Comparison of ENCODE assay signal across 7 mouse cellular contexts in the genomic region with DNA sequence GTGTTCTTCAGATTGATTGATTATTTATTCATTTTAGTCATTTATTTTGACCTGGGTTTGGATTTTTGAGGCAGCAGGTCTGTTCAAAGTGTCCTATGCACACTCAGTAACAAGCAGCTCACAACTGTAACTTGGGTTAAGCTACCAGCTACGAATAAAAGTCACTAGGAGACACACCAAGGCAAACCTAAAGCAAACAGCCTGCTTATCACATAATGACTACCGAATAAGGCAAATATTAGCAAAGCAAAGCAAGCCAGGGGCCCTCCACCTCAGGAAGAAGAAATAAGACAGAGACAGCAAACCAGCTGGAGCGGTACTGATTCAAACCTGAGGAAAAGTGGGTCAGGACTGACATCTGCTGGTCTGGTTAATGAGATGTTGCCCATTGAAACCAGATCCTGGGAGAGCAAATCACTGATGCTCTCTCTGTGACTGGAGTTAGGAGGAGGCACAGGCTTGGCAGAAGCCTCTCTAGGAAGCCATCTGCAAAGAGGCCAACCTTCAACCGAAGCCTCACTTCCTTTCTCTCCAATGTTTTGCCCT.
A peak's percentile ranks its signal among the peaks of the same experiment; 100 is the strongest.
DNase-seq lines count a peak whose midpoint lies in the region; ATAC-seq and TF ChIP-seq lines count a peak whose summit lies in the region.

No protein-coding gene starts in this region.

- H3K9me3 ChIP-seq in hindbrain, postnatal 0 days (ENCODE audit: low read length) = no peaks in the 10 kb centered on the region
- H3K9me3 ChIP-seq in neural tube, embryonic 11.5 days (ENCODE audit: control insufficient read depth, low read length) = no peaks in the 10 kb centered on the region

- peak; percentile 44 for DNase-seq in R1 (ENCODE audit: low read depth, low spot score)
- peak; percentile 81 for DNase-seq in cerebellum, adult 11-12 months
- DNase-seq in gastrocnemius, adult 18-20 months (ENCODE audit: low spot score) = peak; percentile 78
- DNase-seq in hindbrain, postnatal 0 days (ENCODE audit: low spot score) = peak; percentile 87
- DNase-seq in left cerebral cortex, postnatal 25 days (ENCODE audit: low spot score in 2 of 2) = peak; percentile 54 to 70
- DNase-seq in neural tube, embryonic 11.5 days (ENCODE audit: low spot score) = peak; percentile 24
- DNase-seq in T-cell, adult 2 months (ENCODE audit: low spot score) = no peak

- WGBS in hindbrain, postnatal 0 days = 23% methylated on average over 4 of the region's 4 CpGs
- WGBS in neural tube, embryonic 11.5 days = 46% methylated on average over 4 of the region's 4 CpGs

- H3K27me3 ChIP-seq in hindbrain, postnatal 0 days (ENCODE audit: insufficient read depth, low read length) = no peaks in the 10 kb centered on the region
- H3K27me3 ChIP-seq in neural tube, embryonic 11.5 days (ENCODE audit: control insufficient read depth, insufficient read depth, low read length) = no peaks in the 10 kb centered on the region

- intact Hi-C loops in left cerebral cortex, postnatal 25 days (cut with DNase I) = no loop called here

- no peak overlapping the region; the same call in 1 of the 2 replicates for H3K4me3 ChIP-seq in hindbrain, postnatal 0 days (ENCODE audit: low read length)
- H3K4me3 ChIP-seq in neural tube, embryonic 11.5 days (ENCODE audit: low read depth, low read length) = no peak overlapping the region

- peak overlapping the region; percentile 40 for H3K4me2 ChIP-seq in hindbrain, postnatal 0 days (ENCODE audit: low read depth, low read length)
- no peak overlapping the region for H3K4me2 ChIP-seq in neural tube, embryonic 11.5 days (ENCODE audit: low read depth)

- peak overlapping the region; percentile 58 for H3K27ac ChIP-seq in hindbrain, postnatal 0 days
- H3K27ac ChIP-seq in neural tube, embryonic 11.5 days (ENCODE audit: low read depth, low read length) = no peak overlapping the region

- no peaks in the 10 kb centered on the region for H3K36me3 ChIP-seq in hindbrain, postnatal 0 days (ENCODE audit: insufficient read depth, low read length)
- no peaks in the 10 kb centered on the region for H3K36me3 ChIP-seq in neural tube, embryonic 11.5 days (ENCODE audit: control insufficient read depth, insufficient read depth, low read length)

- peak; percentile 87 for ATAC-seq in hindbrain, postnatal 0 days
- ATAC-seq in neural tube, embryonic 11.5 days (ENCODE audit: insufficient read depth, low FRiP score, low TSS enrichment) = no peak; the same call in 1 of the 2 replicates

- H3K9ac ChIP-seq in hindbrain, postnatal 0 days (replicated peaks; ENCODE audit: low read length) = peak overlapping the region; percentile 37
- no peak overlapping the region for H3K9ac ChIP-seq in neural tube, embryonic 11.5 days (ENCODE audit: low read length)

- peaks cover 6% of the 10 kb centered on the region for H3K4me1 ChIP-seq in hindbrain, postnatal 0 days (ENCODE audit: insufficient read depth, low read length)
- H3K4me1 ChIP-seq in neural tube, embryonic 11.5 days (ENCODE audit: control insufficient read depth, insufficient read depth, low read length) = no peaks in the 10 kb centered on the region

- peak; percentile 80 for TF ChIP-seq CTCF in hindbrain, postnatal 0 days (IDR thresholded peaks at IDR 0.05; ENCODE audit: low read depth)
